Mouse (Mus musculus) bone marrow macrophage, adult 2 months (primary cell): ENCODE results near the gene Sult2a5. TPM values are rescaled to one million over a fixed set of nuclear protein-coding genes. Genes with fewer than 3 reads are reported as not detected.

Source experiments
- H3K27ac ChIP-seq: 2 replicates; pipeline ENCODE4 v1.5.1; 2012; ENCODE audit warnings: low read depth, low read length; ENCODE audit not compliant: insufficient read depth
- H3K4me1 ChIP-seq: 2 replicates; pipeline ENCODE4 v1.6.1; 2012; ENCODE audit warnings: low read length; ENCODE audit not compliant: control insufficient read depth, insufficient read depth
- H3K4me3 ChIP-seq: 2 replicates; pipeline ENCODE4 v1.5.1; 2012; ENCODE audit warnings: mild to moderate bottlenecking, low read length, moderate library complexity; ENCODE audit not compliant: insufficient read depth
- CTCF ChIP-seq: IDR thresholded peaks from 2 replicates; pipeline ENCODE4 v1.5.1; 2012; ENCODE audit warnings: low read depth, mild to moderate bottlenecking, low read length, moderate library complexity
- POLR2A ChIP-seq: IDR thresholded peaks from 2 replicates; pipeline ENCODE4 v1.6.1; 2012; ENCODE audit warnings: mild to moderate bottlenecking, low read depth, low read length, borderline replicate concordance
- polyA plus RNA-seq: library from polyadenylated mRNA; stranded (reverse); fragments of >200 nt; gene quantifications from 2 replicates; pipeline ENCODE4 v1.2.4, GENCODE M21; 2012; ENCODE audit not compliant: missing spikeins, insufficient read depth, insufficient read length

Gene Sult2a5
- not detected in 2 replicates for polyA plus RNA-seq

GRCm38 (mm10) chr7:13623667-13624066 lies at the start of gene Sult2a5:
TSS of gene Sult2a5 (plus strand) at chr7:13623967.
- Histone ChIP-seq H3K27ac (no peak within 1 kb of the TSS), H3K4me1 (no peaks in the 10 kb centered on the region), H3K4me3 (no peak within 1 kb of the TSS)
- TF ChIP-seq POLR2A (no peak), CTCF (no peak)

Other genes starting within 250 kb of the Sult2a5 start
- gene Cabp5, start 225.8 kb upstream of the Sult2a5 start, polyA plus RNA-seq: not detected in 2 replicates
- gene Bsph1, start 173.1 kb upstream of the Sult2a5 start, polyA plus RNA-seq: not detected in 2 replicates
- gene Bsph2, start 52.9 kb upstream of the Sult2a5 start, polyA plus RNA-seq: not detected in 2 replicates
- gene Sult2a2, start 109.5 kb downstream of the Sult2a5 start, polyA plus RNA-seq: not detected in 2 replicates
- not detected in 2 replicates for gene Sult2a1, start 213.4 kb downstream of the Sult2a5 start, polyA plus RNA-seq